Mouse (Mus musculus): ENCODE results near the gene Hic2.
"Not testable (repeated sequence)": the region's sequence is repeated elsewhere in the genome, so short reads cannot be mapped to it uniquely, and the experiment has no call there.

Gene Hic2

GRCm38 (mm10) chr16:17232794-17233701 is at the start of gene Hic2:
TSS of gene Hic2 (plus strand) at chr16:17233572.
- DNase-seq (ENCODE audit: low spot score): peak; percentile 84

- DNase-seq (ENCODE audit: low spot score): no peak
These were observed 47.9 kb upstream of the Hic2 start for GRCm38 (mm10) chr16:17185475-17185874.

GRCm38 (mm10) chr16:17193823-17194222 is 39.5 kb upstream of the Hic2 start:
- DNase-seq (ENCODE audit: low spot score): no peak

GRCm38 (mm10) chr16:17200121-17200952 is 33.0 kb upstream of the Hic2 start:
- no peak for DNase-seq (ENCODE audit: low spot score)

- DNase-seq (ENCODE audit: low spot score): peak; percentile 71
These were observed 32.2 kb upstream of the Hic2 start for GRCm38 (mm10) chr16:17200953-17201707.

- DNase-seq (ENCODE audit: low spot score): no peak
These were observed 31.4 kb upstream of the Hic2 start for GRCm38 (mm10) chr16:17201977-17202376.

GRCm38 (mm10) chr16:17202549-17202948 is 30.8 kb upstream of the Hic2 start, which contains the start of gene Ube2l3:
TSS of gene Ube2l3 (minus strand) at chr16:17202649.
- DNase-seq (ENCODE audit: low spot score): no peak

GRCm38 (mm10) chr16:17204990-17205389 is 28.4 kb upstream of the Hic2 start:
- DNase-seq (ENCODE audit: low spot score): no peak

GRCm38 (mm10) chr16:17208389-17209361 is 24.7 kb upstream of the Hic2 start, which contains the start of gene Rimbp3:
TSS of gene Rimbp3 (plus strand) at chr16:17208603.
- DNase-seq (ENCODE audit: low spot score): peak; percentile 69

GRCm38 (mm10) chr16:17209404-17209960 is 23.9 kb upstream of the Hic2 start:
- no peak for DNase-seq (ENCODE audit: low spot score)

GRCm38 (mm10) chr16:17209981-17210838 is 23.2 kb upstream of the Hic2 start:
- DNase-seq (ENCODE audit: low spot score): peak; percentile 73

GRCm38 (mm10) chr16:17216934-17217633 is 16.3 kb upstream of the Hic2 start:
- no peak for DNase-seq (ENCODE audit: low spot score)

- DNase-seq (ENCODE audit: low spot score): no peak
These were observed 13.1 kb upstream of the Hic2 start for GRCm38 (mm10) chr16:17220127-17220733.

- peak; percentile 100 for DNase-seq (ENCODE audit: low spot score)
These were observed 11.2 kb upstream of the Hic2 start for GRCm38 (mm10) chr16:17222197-17222596.

- DNase-seq (ENCODE audit: low spot score): no peak
These were observed 7.8 kb upstream of the Hic2 start for GRCm38 (mm10) chr16:17225584-17225983.

GRCm38 (mm10) chr16:17226496-17226895 is 6.9 kb upstream of the Hic2 start:
- DNase-seq (ENCODE audit: low spot score): no peak

- not testable (repeated sequence) for DNase-seq (ENCODE audit: low spot score)
These were observed 1.8 kb upstream of the Hic2 start for GRCm38 (mm10) chr16:17231523-17231922.

Data from ovary, postnatal 10 days (tissue).